Mouse (Mus musculus) C2C12 (cell line): ENCODE measurements around the gene Tubgcp4.

Experiments
- CTCF ChIP-seq: IDR thresholded peaks from one replicate; pipeline ENCODE4 v1.5.1; 2011; ENCODE audit not compliant: control insufficient read depth, insufficient read depth, insufficient read length
- FOSL1 ChIP-seq: IDR thresholded peaks from one replicate; pipeline ENCODE4 v1.8.0; 2011; ENCODE audit warnings: mild to moderate bottlenecking, low read length; ENCODE audit not compliant: poor library complexity, insufficient read depth, severe bottlenecking
- USF1 ChIP-seq: IDR thresholded peaks from one replicate; pipeline ENCODE4 v1.6.1; 2011; ENCODE audit warnings: low read depth, mild to moderate bottlenecking, control low read depth, moderate library complexity

GRCm38 (mm10) chr2:121170980-121171742 is 707 bp downstream of the Tubgcp4 start, which contains the start of gene Zscan29:
- no peak for TF ChIP-seq CTCF
- TF ChIP-seq FOSL1 = no peak
- TF ChIP-seq USF1 = no peak
